Mouse (Mus musculus) liver, postnatal 0 days (tissue): ENCODE measurements around the gene Rxrb. TPM values are rescaled to one million over a fixed set of nuclear protein-coding genes. Genes with fewer than 3 reads are reported as not detected.
"Not testable (repeated sequence)": the region's sequence is repeated elsewhere in the genome, so short reads cannot be mapped to it uniquely, and the experiment has no call there.

ENCODE experiments used
- ATAC-seq: fragments of 200-750 bp; cut with Nextera tagmentation; 2 replicates; pipeline ENCODE4 v1.8.0; 2017; ENCODE audit warnings: mild to moderate bottlenecking, moderate library complexity
- DNase-seq: peaks from one replicate; pipeline ENCODE4 v3.0.0-alpha.2; 2016
- H3K27ac ChIP-seq: fragments of 300-500 bp; sonication (generic); 2 replicates; pipeline ENCODE4 v1.5.1; 2014; ENCODE audit warnings: antibody characterized with exemption, moderate library complexity, mild to moderate bottlenecking, low read depth
- H3K27me3 ChIP-seq: fragments of 300-500 bp; sonication (generic); 2 replicates; pipeline ENCODE4 v1.6.1; 2014; ENCODE audit warnings: low read length, control low read depth, mixed read lengths; ENCODE audit not compliant: insufficient read depth
- H3K36me3 ChIP-seq: fragments of 300-500 bp; sonication (generic); replicated peaks from 2 replicates; pipeline ENCODE4 v1.6.1; 2014; ENCODE audit warnings: mild to moderate bottlenecking, control low read depth, low read length, moderate library complexity, mixed read lengths; ENCODE audit not compliant: insufficient read depth
- H3K4me1 ChIP-seq: fragments of 300-500 bp; sonication (generic); 2 replicates; pipeline ENCODE4 v1.6.1; 2014; ENCODE audit warnings: antibody characterized with exemption, mild to moderate bottlenecking, control low read depth; ENCODE audit not compliant: insufficient read depth
- H3K4me2 ChIP-seq: fragments of 300-500 bp; sonication (generic); 2 replicates; pipeline ENCODE4 v1.6.1; 2014; ENCODE audit warnings: low read depth, mild to moderate bottlenecking, low read length, moderate library complexity, mixed read lengths
- H3K4me3 ChIP-seq: fragments of 300-500 bp; sonication (generic); 2 replicates; pipeline ENCODE4 v1.5.1; 2014; ENCODE audit warnings: low read depth, low read length
- H3K9ac ChIP-seq: fragments of 300-500 bp; sonication (generic); replicated peaks from 2 replicates; pipeline ENCODE4 v1.6.1; 2014; ENCODE audit warnings: mild to moderate bottlenecking, moderate library complexity
- H3K9me3 ChIP-seq: fragments of 300-500 bp; sonication (generic); 2 replicates; pipeline ENCODE4 v1.6.1; 2016; ENCODE audit warnings: mild to moderate bottlenecking, control low read depth, low read length, mixed read lengths
- CTCF ChIP-seq: sonication (generic); IDR thresholded peaks from 2 replicates; pipeline ENCODE4 v1.5.1; 2016; ENCODE audit warnings: antibody characterized with exemption, low read depth
- EP300 ChIP-seq: IDR thresholded peaks from 2 replicates; pipeline ENCODE4 v1.6.1; 2016; ENCODE audit warnings: antibody characterized with exemption, low read depth, mild to moderate bottlenecking
- WGBS: fragments of 180-500 bp; shearing (Covaris S2); extraction: QIAGEN DNeasy Blood & Tissue Kit; methylation state at CpG from one replicate; pipeline ENCODE4 v1.1.7; 2014; ENCODE audit not compliant: insufficient replicate concordance; 5-methylcytosine and 5-hydroxymethylcytosine counted together
- polyA plus RNA-seq: library from polyadenylated mRNA; unstranded; fragments of >200 nt; fragmentation: Nextera tagmentation; extraction: Ambion mirVana; gene quantifications from 2 replicates; pipeline ENCODE4 v1.2.1, GENCODE M21; 2015

Gene Rxrb
- polyA plus RNA-seq, 1 experiment from 2014 or later: 16.2 TPM

- WGBS: 2% methylated on average over 83 of the region's 87 CpGs
- H3K27ac ChIP-seq: peak overlapping the region; percentile 83
- TF ChIP-seq CTCF (no peak), EP300 (no peak)
Observed at GRCm38 (mm10) chr17:33999341-34000149, 32.1 kb upstream of the Rxrb start.

GRCm38 (mm10) chr17:34000150-34000537 lies 31.5 kb upstream of the Rxrb start, which contains the start of gene H2-K1:
Gene H2-K1, minus strand, starts transcription at chr17:34000347.
- WGBS: 2% methylated on average over 29 of the region's 30 CpGs

More at GRCm38 (mm10) chr17:33999341-34000149, 32.1 kb upstream of the Rxrb start:
- peak overlapping the region; percentile 86 for H3K9ac ChIP-seq
- peaks cover 6% of the 10 kb centered on the region for H3K36me3 ChIP-seq
- no peaks in the 10 kb centered on the region for H3K27me3 ChIP-seq
- peak overlapping the region; percentile 88 for H3K4me3 ChIP-seq
- ATAC-seq (peak; percentile 54), DNase-seq (peak; percentile 62)
- peaks cover 11% of the 10 kb centered on the region for H3K4me1 ChIP-seq
- H3K9me3 ChIP-seq: no peaks in the 10 kb centered on the region
- H3K4me2 ChIP-seq: peak overlapping the region; percentile 98

DNA sequence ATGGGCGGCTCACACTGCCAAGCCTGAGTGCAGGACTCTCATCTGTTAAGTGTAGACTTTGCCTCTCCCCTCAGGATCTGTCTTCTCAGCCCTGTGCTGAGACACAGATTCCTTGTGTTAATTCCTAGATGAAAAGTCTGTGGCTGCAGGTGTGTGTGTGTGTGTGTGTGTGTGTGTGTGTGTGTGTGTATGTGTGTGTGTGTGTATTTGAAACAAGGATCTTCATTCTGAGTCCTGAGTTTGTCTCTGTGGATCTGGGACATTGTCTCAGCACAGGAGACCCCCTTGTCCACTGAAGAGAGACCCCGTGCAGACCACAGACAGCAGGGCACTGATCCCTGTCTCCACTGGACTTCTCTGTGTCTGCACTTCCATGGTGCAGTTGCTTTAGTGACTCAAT lies 30.8 kb upstream of the Rxrb start:
- not testable (repeated sequence) for H3K27ac ChIP-seq, DNase-seq, ATAC-seq, H3K36me3 ChIP-seq, H3K9me3 ChIP-seq, H3K27me3 ChIP-seq
- 45% methylated on average over 2 of the region's 2 CpGs for WGBS
- Histone ChIP-seq H3K4me1 (peaks cover 11% of the 10 kb centered on the region), H3K4me2 (peak overlapping the region; percentile 98), H3K9ac (peak overlapping the region; percentile 86; the same call in 1 of the 2 replicates), H3K4me3 (peak overlapping the region; percentile 88; the same call in 1 of the 2 replicates)

More at GRCm38 (mm10) chr17:34000150-34000537, 31.5 kb upstream of the Rxrb start, which contains the start of gene H2-K1:
- peak within 1 kb of the TSS; percentile 83 for H3K27ac ChIP-seq
- H3K4me3 ChIP-seq: peak within 1 kb of the TSS; percentile 88
- no peaks in the 10 kb centered on the region for H3K9me3 ChIP-seq
- peak within 1 kb of the TSS; percentile 86 for H3K9ac ChIP-seq
- H3K4me1 ChIP-seq: peaks cover 11% of the 10 kb centered on the region
- H3K36me3 ChIP-seq: peaks cover 6% of the 10 kb centered on the region
- ATAC-seq (peak; percentile 94), DNase-seq (peak; percentile 92)
- no peak for TF ChIP-seq EP300
- no peak for TF ChIP-seq CTCF
- no peaks in the 10 kb centered on the region for H3K27me3 ChIP-seq
- H3K4me2 ChIP-seq: peak within 1 kb of the TSS; percentile 98

GRCm38 (mm10) chr17:34003426-34003825 lies 28.2 kb upstream of the Rxrb start:
- 6% methylated on average over 5 of the region's 5 CpGs for WGBS
- no peak overlapping the region for H3K4me2 ChIP-seq

GRCm38 (mm10) chr17:34006570-34006969 lies 25.0 kb upstream of the Rxrb start:
- no peak overlapping the region for H3K9ac ChIP-seq
- H3K27ac ChIP-seq: no peak overlapping the region
- TF ChIP-seq CTCF: no peak
- no peak for TF ChIP-seq EP300
- H3K9me3 ChIP-seq: no peaks in the 10 kb centered on the region
- no peaks in the 10 kb centered on the region for H3K27me3 ChIP-seq
- no peak for ATAC-seq
- no peaks in the 10 kb centered on the region for H3K4me1 ChIP-seq
- 31% methylated on average over 2 of the region's 2 CpGs for WGBS
- H3K4me3 ChIP-seq: no peak overlapping the region
- H3K4me2 ChIP-seq: no peak overlapping the region
- no peak for DNase-seq
- no peaks in the 10 kb centered on the region for H3K36me3 ChIP-seq

More at GRCm38 (mm10) chr17:34003426-34003825, 28.2 kb upstream of the Rxrb start:
- Histone ChIP-seq H3K4me3 (no peak overlapping the region), H3K36me3 (no peaks in the 10 kb centered on the region), H3K27ac (no peak overlapping the region), H3K4me1 (peaks cover 11% of the 10 kb centered on the region), H3K27me3 (no peaks in the 10 kb centered on the region), H3K9ac (no peak overlapping the region), H3K9me3 (no peaks in the 10 kb centered on the region)
- TF ChIP-seq CTCF (peak; percentile 90), EP300 (no peak)
- ATAC-seq: no peak
- peak; percentile 66 for DNase-seq

DNA sequence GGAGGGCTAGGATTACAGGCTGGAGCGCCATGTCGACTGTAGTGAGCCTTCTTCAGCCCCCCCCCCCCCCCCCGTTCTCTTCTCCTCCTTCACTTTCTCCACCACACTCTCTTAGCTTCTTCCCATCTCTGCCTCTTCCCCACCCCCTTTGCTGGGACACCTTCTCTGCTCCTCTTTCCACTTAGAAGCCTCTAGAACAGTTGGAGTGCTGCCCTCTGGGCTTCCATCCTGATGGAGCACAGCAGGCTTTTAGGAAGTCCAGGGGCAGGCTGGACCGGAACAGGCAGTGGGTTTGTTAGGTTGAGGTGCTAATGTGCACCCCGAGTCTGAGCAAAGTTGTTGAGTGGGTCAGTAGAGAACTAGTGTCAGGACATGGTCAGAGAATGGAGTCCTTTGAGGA lies 21.5 kb upstream of the Rxrb start:
- TF ChIP-seq CTCF (no peak), EP300 (no peak)
- no peaks in the 10 kb centered on the region for H3K4me1 ChIP-seq
- ATAC-seq (no peak), DNase-seq (no peak)
- WGBS: 64% methylated on average over 5 of the region's 5 CpGs
- H3K27ac ChIP-seq: no peak overlapping the region
- no peaks in the 10 kb centered on the region for H3K36me3 ChIP-seq
- no peaks in the 10 kb centered on the region for H3K9me3 ChIP-seq
- H3K27me3 ChIP-seq: no peaks in the 10 kb centered on the region
- H3K9ac ChIP-seq: no peak overlapping the region
- no peak overlapping the region for H3K4me2 ChIP-seq
- no peak overlapping the region for H3K4me3 ChIP-seq
